Mouse (Mus musculus): ENCODE measurements at regions not wholly inside any gene's neighbourhood (a gene's known extent, or its start where the extent isn't known, plus 50 kb on each side); places are given as distances from the start of the nearest gene placed in this dataset.

GRCm38 (mm10) chr13:69182478-69182877 lies 183.1 kb upstream of the Adcy2 start:
- in situ Hi-C loops (cut with MboI; ENCODE audit: low sequenced_read_pairs in 2 of 2, unreplicated experiment in 2 of 2) = no loop called here
- Histone ChIP-seq H3K27ac (ENCODE audit: insufficient read depth, low read depth, low read length, poor library complexity, severe bottlenecking) (no peak overlapping the region), H3K4me3 (ENCODE audit: insufficient read depth in 1 of 2, low read depth in 1 of 2, low read length in 2 of 2, poor library complexity in 1 of 2, severe bottlenecking in 1 of 2) (no peak overlapping the region), H3K4me1 (ENCODE audit: control insufficient read depth in 2 of 2, insufficient read depth in 2 of 2, low read length in 2 of 2, poor library complexity in 1 of 2) (no peaks in the 10 kb centered on the region), H3K36me3 (ENCODE audit: control insufficient read depth, insufficient read depth, low read length, poor library complexity, severe bottlenecking) (no peaks in the 10 kb centered on the region), H3K9me3 (ENCODE audit: control insufficient read depth, insufficient read depth, low read depth, low read length) (no peaks in the 10 kb centered on the region), H3K9ac (ENCODE audit: insufficient read depth, low read depth, low read length, poor library complexity, severe bottlenecking) (no peak overlapping the region)
- DNase-seq (ENCODE audit: low read depth, low spot score) = no peak
- no peak for TF ChIP-seq HCFC1 (IDR thresholded peaks at IDR 0.05; ENCODE audit: borderline replicate concordance, insufficient read depth, low read length)
- TF ChIP-seq MAFK (IDR thresholded peaks at IDR 0.05; ENCODE audit: insufficient read depth, low read depth, low read length) = no peak
- no peak for TF ChIP-seq CHD2 (IDR thresholded peaks at IDR 0.05; ENCODE audit: low read depth, low read length)
- no peak for TF ChIP-seq ZNF384 (IDR thresholded peaks at IDR 0.05; ENCODE audit: low read depth, low read length)
- no peak for TF ChIP-seq ZC3H11A (IDR thresholded peaks at IDR 0.05; ENCODE audit: borderline replicate concordance, low read depth, low read length)

DNA sequence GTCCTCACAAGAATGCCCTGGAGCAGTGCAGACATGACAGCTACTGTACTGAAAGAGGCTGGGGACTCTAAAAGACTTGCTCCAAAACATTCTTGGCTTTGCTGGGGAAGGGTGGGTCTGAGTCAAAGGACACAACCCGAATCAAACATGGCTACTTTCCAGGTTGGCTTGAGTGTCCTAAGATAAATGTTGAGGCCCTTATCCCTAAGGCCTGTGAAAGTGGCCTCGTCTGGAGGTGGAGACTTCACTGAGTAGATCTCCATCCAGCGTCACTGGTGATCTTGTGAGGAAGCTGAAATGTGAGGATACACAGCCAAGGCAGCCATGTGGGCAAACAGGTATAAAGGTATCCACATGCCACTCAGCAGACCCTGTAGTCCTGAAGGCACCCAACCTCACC lies 191.3 kb upstream of the Adcy2 start:
- H3K9me3 ChIP-seq (ENCODE audit: control insufficient read depth, insufficient read depth, low read depth, low read length) = no peaks in the 10 kb centered on the region
- H3K4me3 ChIP-seq (ENCODE audit: insufficient read depth in 1 of 2, low read depth in 1 of 2, low read length in 2 of 2, poor library complexity in 1 of 2, severe bottlenecking in 1 of 2) = no peak overlapping the region
- no peak overlapping the region for H3K9ac ChIP-seq (ENCODE audit: insufficient read depth, low read depth, low read length, poor library complexity, severe bottlenecking)
- H3K27ac ChIP-seq (ENCODE audit: insufficient read depth, low read depth, low read length, poor library complexity, severe bottlenecking) = no peak overlapping the region
- in situ Hi-C loops (cut with MboI; ENCODE audit: low sequenced_read_pairs in 2 of 2, unreplicated experiment in 2 of 2) = no loop called here
- no peaks in the 10 kb centered on the region for H3K4me1 ChIP-seq (ENCODE audit: control insufficient read depth in 2 of 2, insufficient read depth in 2 of 2, low read length in 2 of 2, poor library complexity in 1 of 2)
- TF ChIP-seq ZNF384 (IDR thresholded peaks at IDR 0.05; ENCODE audit: low read depth, low read length) (no peak), ZC3H11A (IDR thresholded peaks at IDR 0.05; ENCODE audit: borderline replicate concordance, low read depth, low read length) (no peak), CHD2 (IDR thresholded peaks at IDR 0.05; ENCODE audit: low read depth, low read length) (no peak), HCFC1 (IDR thresholded peaks at IDR 0.05; ENCODE audit: borderline replicate concordance, insufficient read depth, low read length) (no peak), MAFK (IDR thresholded peaks at IDR 0.05; ENCODE audit: insufficient read depth, low read depth, low read length) (no peak)
- DNase-seq (ENCODE audit: low read depth, low spot score) = no peak
- H3K36me3 ChIP-seq (ENCODE audit: control insufficient read depth, insufficient read depth, low read length, poor library complexity, severe bottlenecking) = no peaks in the 10 kb centered on the region

DNA sequence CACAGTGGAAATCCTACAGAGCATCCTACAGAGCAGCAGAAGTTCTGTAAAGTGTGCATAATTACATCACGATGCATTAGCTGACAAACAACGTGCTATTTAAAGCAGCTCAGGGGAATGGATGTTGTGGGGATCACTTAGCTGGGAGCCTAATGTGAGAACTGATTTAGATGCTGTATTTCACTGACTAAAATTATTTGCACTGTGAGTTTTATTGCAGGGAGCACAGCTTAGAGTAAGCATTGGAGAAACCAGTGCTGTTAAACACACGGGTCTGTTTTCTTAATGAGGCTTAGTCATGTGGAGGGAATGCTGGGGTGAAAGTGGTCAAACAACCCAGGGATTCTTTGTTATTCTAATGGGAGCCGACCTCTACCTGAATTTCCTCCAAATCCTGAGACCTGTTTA lies 197.1 kb upstream of the Adcy2 start:
- no peaks in the 10 kb centered on the region for H3K4me1 ChIP-seq (ENCODE audit: control insufficient read depth in 2 of 2, insufficient read depth in 2 of 2, low read length in 2 of 2, poor library complexity in 1 of 2)
- TF ChIP-seq ZC3H11A (IDR thresholded peaks at IDR 0.05; ENCODE audit: borderline replicate concordance, low read depth, low read length) (no peak), MAFK (IDR thresholded peaks at IDR 0.05; ENCODE audit: insufficient read depth, low read depth, low read length) (no peak), ZNF384 (IDR thresholded peaks at IDR 0.05; ENCODE audit: low read depth, low read length) (no peak), CHD2 (IDR thresholded peaks at IDR 0.05; ENCODE audit: low read depth, low read length) (no peak), HCFC1 (IDR thresholded peaks at IDR 0.05; ENCODE audit: borderline replicate concordance, insufficient read depth, low read length) (no peak)
- no peaks in the 10 kb centered on the region for H3K9me3 ChIP-seq (ENCODE audit: control insufficient read depth, insufficient read depth, low read depth, low read length)
- H3K27ac ChIP-seq (ENCODE audit: insufficient read depth, low read depth, low read length, poor library complexity, severe bottlenecking) = no peak overlapping the region
- in situ Hi-C loops (cut with MboI; ENCODE audit: low sequenced_read_pairs in 2 of 2, unreplicated experiment in 2 of 2) = no loop called here
- H3K9ac ChIP-seq (ENCODE audit: insufficient read depth, low read depth, low read length, poor library complexity, severe bottlenecking) = no peak overlapping the region
- no peaks in the 10 kb centered on the region for H3K36me3 ChIP-seq (ENCODE audit: control insufficient read depth, insufficient read depth, low read length, poor library complexity, severe bottlenecking)
- peak; percentile 9 for DNase-seq (ENCODE audit: low read depth, low spot score)
- no peak overlapping the region for H3K4me3 ChIP-seq (ENCODE audit: insufficient read depth in 1 of 2, low read depth in 1 of 2, low read length in 2 of 2, poor library complexity in 1 of 2, severe bottlenecking in 1 of 2)

DNA sequence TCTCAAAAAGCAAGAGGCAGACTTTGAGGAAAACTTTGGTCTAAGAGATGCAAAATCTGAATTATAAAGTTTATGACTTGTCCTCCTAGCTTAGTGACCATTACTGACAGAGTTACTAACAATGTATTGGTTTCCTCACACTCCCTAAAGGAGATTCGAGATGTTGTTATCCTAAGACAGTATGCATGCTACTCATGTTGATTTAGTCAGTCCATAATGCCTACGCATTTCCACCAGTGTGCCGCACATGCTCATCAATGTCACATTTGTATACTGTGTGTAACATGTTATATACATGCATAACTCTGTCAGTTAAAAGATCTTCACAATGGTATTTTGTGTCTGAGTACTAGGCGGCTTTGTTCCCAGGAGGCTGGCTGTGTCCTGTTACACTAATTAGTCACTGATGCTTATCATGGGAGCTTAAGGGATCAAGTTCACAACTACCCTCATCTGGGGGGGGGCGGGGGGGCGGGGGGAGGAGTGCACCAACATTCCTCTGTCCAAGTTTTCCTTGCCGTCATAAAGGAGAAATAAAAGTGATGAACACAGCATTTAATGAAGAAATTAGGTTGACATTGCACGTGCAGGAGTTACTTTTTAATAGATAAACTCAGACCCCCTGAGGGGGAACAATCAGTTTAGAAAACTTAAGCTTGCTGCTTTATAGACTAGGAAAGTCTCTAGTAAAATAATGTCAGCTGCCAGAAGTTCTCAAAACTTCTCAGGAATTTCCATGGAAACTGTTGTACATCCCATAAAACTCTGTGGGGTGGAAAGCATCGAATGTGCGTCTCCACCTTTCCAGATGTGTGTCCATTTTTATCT lies 208.6 kb upstream of the Adcy2 start:
- Histone ChIP-seq H3K4me1 (ENCODE audit: control insufficient read depth in 2 of 2, insufficient read depth in 2 of 2, low read length in 2 of 2, poor library complexity in 1 of 2) (no peaks in the 10 kb centered on the region), H3K27ac (ENCODE audit: insufficient read depth, low read depth, low read length, poor library complexity, severe bottlenecking) (no peak overlapping the region), H3K36me3 (ENCODE audit: control insufficient read depth, insufficient read depth, low read length, poor library complexity, severe bottlenecking) (no peaks in the 10 kb centered on the region), H3K4me3 (ENCODE audit: insufficient read depth in 1 of 2, low read depth in 1 of 2, low read length in 2 of 2, poor library complexity in 1 of 2, severe bottlenecking in 1 of 2) (no peak overlapping the region), H3K9ac (ENCODE audit: insufficient read depth, low read depth, low read length, poor library complexity, severe bottlenecking) (no peak overlapping the region), H3K9me3 (ENCODE audit: control insufficient read depth, insufficient read depth, low read depth, low read length) (no peaks in the 10 kb centered on the region)
- DNase-seq (ENCODE audit: low read depth, low spot score) = no peak
- in situ Hi-C loops (cut with MboI; ENCODE audit: low sequenced_read_pairs in 2 of 2, unreplicated experiment in 2 of 2) = no loop called here
- TF ChIP-seq ZNF384 (IDR thresholded peaks at IDR 0.05; ENCODE audit: low read depth, low read length) = no peak
- no peak for TF ChIP-seq HCFC1 (IDR thresholded peaks at IDR 0.05; ENCODE audit: borderline replicate concordance, insufficient read depth, low read length)
- no peak for TF ChIP-seq ZC3H11A (IDR thresholded peaks at IDR 0.05; ENCODE audit: borderline replicate concordance, low read depth, low read length)
- no peak for TF ChIP-seq MAFK (IDR thresholded peaks at IDR 0.05; ENCODE audit: insufficient read depth, low read depth, low read length)
- no peak for TF ChIP-seq CHD2 (IDR thresholded peaks at IDR 0.05; ENCODE audit: low read depth, low read length)

Data from ES-E14 (cell line).